Mouse (Mus musculus) liver, adult 2 months (tissue): Measurements from ENCODE around the gene Sgtb.

Experiments used
- CTCF ChIP-seq: fragments of 200-500 bp; IDR thresholded peaks from 2 replicates; pipeline ENCODE4 v1.5.1; 2011; ENCODE audit warnings: low read depth, low read length, control low read depth
- POLR2A ChIP-seq: fragments of 200-500 bp; IDR thresholded peaks from 2 replicates; pipeline ENCODE4 v1.6.1; 2011; ENCODE audit warnings: low read length, control low read depth; ENCODE audit not compliant: insufficient read depth; ENCODE audit errors: extremely low read depth

- TF ChIP-seq POLR2A (no peak), CTCF (no peak)
Measured at GRCm38 (mm10) chr13:104134510-104135085, 25.1 kb downstream of the Sgtb start.
